Mouse (Mus musculus) testis, adult 2 months (tissue): Measurements from ENCODE around the gene Tmem150c.

ENCODE experiments used
- CTCF ChIP-seq: fragments of 200-500 bp; IDR thresholded peaks from 2 replicates; pipeline ENCODE4 v1.5.1; 2012; ENCODE audit warnings: low read depth, mild to moderate bottlenecking, inconsistent platforms, low read length, moderate library complexity; ENCODE audit not compliant: control insufficient read depth, insufficient read depth, insufficient replicate concordance
- POLR2A ChIP-seq: fragments of 200-500 bp; IDR thresholded peaks from 2 replicates; pipeline ENCODE4 v1.6.1; 2012; ENCODE audit warnings: low read depth, mild to moderate bottlenecking, inconsistent platforms, low read length, moderate library complexity; ENCODE audit not compliant: control insufficient read depth

DNA sequence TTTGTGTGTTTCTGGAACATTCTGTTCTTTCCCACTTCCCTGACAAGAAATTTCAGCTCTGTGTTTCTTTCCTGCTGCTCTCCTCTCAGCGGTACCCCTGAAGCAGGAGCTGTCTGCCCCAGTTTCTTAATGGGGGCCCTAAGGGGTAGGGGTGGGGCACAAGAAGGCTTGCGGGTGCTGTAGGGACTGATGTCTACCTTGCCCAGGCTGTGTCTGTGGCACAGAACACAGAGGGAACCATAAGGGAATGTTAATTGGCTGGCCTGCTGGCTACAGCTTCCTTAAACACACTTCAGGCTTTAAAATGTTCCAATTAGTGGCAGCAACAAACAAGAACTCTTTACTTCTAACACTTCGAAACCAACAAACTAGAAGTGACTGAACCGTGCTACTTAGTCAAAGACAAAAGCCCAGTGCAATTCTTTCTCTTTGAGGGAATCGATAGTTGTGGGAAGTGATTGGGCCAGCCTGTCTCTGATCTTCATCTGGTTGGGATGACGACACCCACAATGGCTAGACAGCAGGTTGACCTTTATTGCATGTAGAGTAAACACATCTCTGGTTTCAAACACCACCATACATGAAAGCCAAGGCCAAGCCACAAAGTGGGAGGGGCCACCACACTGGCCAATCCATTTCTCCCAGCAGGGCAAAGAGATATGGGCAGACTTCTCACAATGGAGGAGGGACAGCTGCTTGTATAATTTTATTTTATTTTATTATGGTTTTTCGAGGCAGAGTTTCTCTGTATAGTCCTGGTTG is 39.7 kb upstream of the Tmem150c start:
- TF ChIP-seq CTCF, result no peak
- no peak for TF ChIP-seq POLR2A
